In the genomic region with DNA sequence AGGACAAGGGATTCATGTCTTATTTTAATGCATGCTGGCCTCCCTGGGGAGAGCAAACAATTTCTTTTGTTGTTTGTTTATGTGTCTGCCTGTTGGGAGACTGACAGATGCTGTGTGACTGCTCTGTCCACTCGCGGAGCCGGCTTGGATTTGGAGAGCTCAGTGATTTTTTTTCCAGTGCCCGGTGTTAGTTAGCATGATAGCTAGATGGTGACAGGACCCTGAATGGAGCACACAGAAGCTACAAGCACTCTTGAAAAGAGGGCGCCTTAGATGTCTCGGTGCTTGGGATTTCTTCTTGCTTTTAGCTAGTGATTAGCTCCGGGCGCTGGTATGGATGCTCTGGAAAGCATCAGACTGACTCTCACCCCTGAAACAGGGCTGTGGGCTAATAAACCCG, we compare ENCODE assay signal across 8 mouse cellular contexts.
DNase-seq lines count a peak whose midpoint lies in the region; ATAC-seq and TF ChIP-seq lines count a peak whose summit lies in the region.

No protein-coding gene starts in this region.

- H3K4me2 ChIP-seq in intestine, embryonic 14.5 days (ENCODE audit: low read length): peak overlapping the region; percentile 68
- peak overlapping the region; percentile 83 for H3K4me2 ChIP-seq in neural tube, embryonic 13.5 days

- no peak for ATAC-seq in intestine, embryonic 14.5 days (replicated peaks; ENCODE audit: low FRiP score, low TSS enrichment, low read depth)
- ATAC-seq in neural tube, embryonic 13.5 days (ENCODE audit: low read depth): 0 out of 2 replicates have a peak, but pooled peaks have one; percentile 14

- no peaks in the 10 kb centered on the region for H3K9me3 ChIP-seq in intestine, embryonic 14.5 days (ENCODE audit: control insufficient read depth, low read length)
- H3K9me3 ChIP-seq in neural tube, embryonic 13.5 days: no peaks in the 10 kb centered on the region

- H3K4me3 ChIP-seq in cortical plate, adult 2 months (ENCODE audit: insufficient read depth, low read length): peak overlapping the region; percentile 48
- H3K4me3 ChIP-seq in intestine, embryonic 14.5 days (ENCODE audit: low read depth, low read length): 0 out of 2 replicates have a peak overlapping the region, but pooled peaks have one; percentile 28
- H3K4me3 ChIP-seq in neural tube, embryonic 13.5 days: peak overlapping the region; percentile 56

- TF ChIP-seq POLR2A in cortical plate, adult 2 months (IDR thresholded peaks at IDR 0.05; ENCODE audit: extremely low read depth, insufficient read depth, low read length): no peak

- H3K27me3 ChIP-seq in intestine, embryonic 14.5 days (replicated peaks; ENCODE audit: control insufficient read depth, insufficient read depth, low read length): peaks cover 4% of the 10 kb centered on the region; the same call in 1 of the 2 replicates
- H3K27me3 ChIP-seq in neural tube, embryonic 13.5 days: peaks cover 3% of the 10 kb centered on the region; the same call in 1 of the 2 replicates

- no peaks in the 10 kb centered on the region for H3K36me3 ChIP-seq in intestine, embryonic 14.5 days (ENCODE audit: control insufficient read depth, insufficient read depth, low read length)
- H3K36me3 ChIP-seq in neural tube, embryonic 13.5 days: no peaks in the 10 kb centered on the region

- 7% methylated on average over 9 of the region's 9 CpGs for WGBS in intestine, embryonic 14.5 days
- WGBS in neural tube, embryonic 13.5 days: 4% methylated on average over 9 of the region's 9 CpGs

- TF ChIP-seq CTCF in cortical plate, adult 2 months (IDR thresholded peaks at IDR 0.05; ENCODE audit: extremely low read depth, insufficient read depth, low read length): no peak

- peak; percentile 17 for DNase-seq in left cerebral cortex, adult 11 months (ENCODE audit: low spot score)
- DNase-seq in left cerebral cortex, adult 8-10 months (ENCODE audit: low spot score in 2 of 2): no peak
- DNase-seq in intestine, embryonic 14.5 days (ENCODE audit: low spot score): no peak
- DNase-seq in lung, postnatal 25 days (ENCODE audit: low spot score): no peak
- DNase-seq in testis, postnatal 10 days (ENCODE audit: low spot score): no peak
- DNase-seq in thymus, postnatal 4 days: no peak

- peak overlapping the region; percentile 68; the same call in 1 of the 2 replicates for H3K27ac ChIP-seq in cortical plate, adult 2 months (ENCODE audit: insufficient read depth, low read length)
- no peak overlapping the region for H3K27ac ChIP-seq in intestine, embryonic 14.5 days (ENCODE audit: low read depth)
- peak overlapping the region; percentile 49; the same call in 1 of the 2 replicates for H3K27ac ChIP-seq in neural tube, embryonic 13.5 days (replicated peaks)

- H3K9ac ChIP-seq in intestine, embryonic 14.5 days (ENCODE audit: low read length): no peak overlapping the region
- H3K9ac ChIP-seq in neural tube, embryonic 13.5 days: peak overlapping the region; percentile 70

- peaks cover 3% of the 10 kb centered on the region; the same call in 1 of the 2 replicates for H3K4me1 ChIP-seq in cortical plate, adult 2 months (ENCODE audit: control insufficient read depth, insufficient read depth, low read length)
- no peaks in the 10 kb centered on the region for H3K4me1 ChIP-seq in intestine, embryonic 14.5 days (replicated peaks; ENCODE audit: control insufficient read depth, insufficient read depth, low read length)
- peaks cover 14% of the 10 kb centered on the region for H3K4me1 ChIP-seq in neural tube, embryonic 13.5 days (replicated peaks)
